In the genomic region with DNA sequence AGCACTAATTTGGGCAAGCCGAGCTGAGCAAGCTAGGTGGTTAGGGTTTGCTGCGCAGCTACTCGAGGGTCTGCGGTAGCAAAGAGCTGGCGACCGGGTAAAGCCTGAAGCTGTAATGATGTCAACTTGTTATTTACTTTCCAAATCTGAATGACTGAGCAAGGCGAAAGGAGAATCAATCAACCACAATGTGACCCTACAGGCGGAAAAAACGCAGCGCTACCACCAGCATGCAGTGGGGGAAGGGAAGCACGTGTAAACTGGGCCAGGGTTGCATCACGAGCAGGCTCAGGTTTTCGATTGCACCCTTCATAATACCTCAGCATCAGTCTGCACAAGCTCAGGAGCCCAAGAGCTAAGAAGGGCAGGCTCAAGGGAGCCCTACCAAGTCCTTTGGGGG, we compare ENCODE assay signal across 8 mouse cellular contexts. TPM values are rescaled to one million over a fixed set of nuclear protein-coding genes. Genes with fewer than 3 reads are reported as not detected.
DNase-seq lines count a peak whose midpoint lies in the region; ATAC-seq and TF ChIP-seq lines count a peak whose summit lies in the region.

No protein-coding gene starts in this region.

- peak overlapping the region; percentile 27; the same call in 1 of the 2 replicates for H3K4me2 ChIP-seq in lung, postnatal 0 days (replicated peaks; ENCODE audit: low read depth, low read length)

- H3K4me3 ChIP-seq in G1E (ENCODE audit: low read depth, low read length) = peak overlapping the region; percentile 60; the same call in 1 of the 2 replicates
- peak overlapping the region; percentile 69 for H3K4me3 ChIP-seq in hindbrain, embryonic 10.5 days
- H3K4me3 ChIP-seq in lung, postnatal 0 days (ENCODE audit: low read depth, low read length) = no peak overlapping the region

- H3K9me3 ChIP-seq in G1E (replicated peaks) = no peaks in the 10 kb centered on the region
- H3K9me3 ChIP-seq in hindbrain, embryonic 10.5 days = peaks cover 8% of the 10 kb centered on the region; the same call in 1 of the 2 replicates
- H3K9me3 ChIP-seq in lung, postnatal 0 days (ENCODE audit: low read length) = no peaks in the 10 kb centered on the region

- peak; percentile 95 for TF ChIP-seq EP300 in lung, postnatal 0 days (IDR thresholded peaks at IDR 0.05)

- no peaks in the 10 kb centered on the region for H3K27me3 ChIP-seq in G1E (ENCODE audit: insufficient read depth, low read length)
- no peaks in the 10 kb centered on the region for H3K27me3 ChIP-seq in hindbrain, embryonic 10.5 days (ENCODE audit: insufficient read depth, poor library complexity, severe bottlenecking)
- H3K27me3 ChIP-seq in lung, postnatal 0 days (replicated peaks; ENCODE audit: insufficient read depth, low read length) = no peaks in the 10 kb centered on the region

- peak; percentile 34 for DNase-seq in G1E (ENCODE audit: low spot score)
- peak; percentile 74 for DNase-seq in cerebellum, adult 8-10 months
- peak; percentile 84 for DNase-seq in hindbrain, embryonic 10.5 days (ENCODE audit: low spot score)
- peak; percentile 85 for DNase-seq in layer of hippocampus, adult 9-11 months
- DNase-seq in lung, postnatal 0 days (ENCODE audit: low spot score) = peak; percentile 95
- peak; percentile 54 for DNase-seq in ovary, postnatal 14 days (ENCODE audit: low spot score)
- peak; percentile 86 for DNase-seq in thymus, postnatal 14 days

- ATAC-seq in G1E (ENCODE audit: extremely low read depth, insufficient number of reproducible peaks, low FRiP score, poor library complexity, severe bottlenecking) = peak; percentile 56
- peak; percentile 67 for ATAC-seq in frontal cortex, adult (ENCODE audit: low TSS enrichment)
- peak; percentile 74 for ATAC-seq in lung, postnatal 0 days

- peak overlapping the region; percentile 97 for H3K27ac ChIP-seq in hindbrain, embryonic 10.5 days
- peak overlapping the region; percentile 94; the same call in 1 of the 2 replicates for H3K27ac ChIP-seq in lung, postnatal 0 days (ENCODE audit: low read length)

- H3K9ac ChIP-seq in lung, postnatal 0 days (replicated peaks; ENCODE audit: low read depth) = no peak overlapping the region

- H3K36me3 ChIP-seq in G1E (replicated peaks) = no peaks in the 10 kb centered on the region
- no peaks in the 10 kb centered on the region for H3K36me3 ChIP-seq in hindbrain, embryonic 10.5 days
- no peaks in the 10 kb centered on the region for H3K36me3 ChIP-seq in lung, postnatal 0 days (ENCODE audit: insufficient read depth, low read length)

- TF ChIP-seq CTCF in G1E (IDR thresholded peaks at IDR 0.05; ENCODE audit: low read depth, low read length) = no peak
- TF ChIP-seq CTCF in lung, postnatal 0 days (IDR thresholded peaks at IDR 0.05) = peak; percentile 31

- WGBS in hindbrain, embryonic 10.5 days = 18% methylated on average over 13 of the region's 13 CpGs
- WGBS in lung, postnatal 0 days = 16% methylated on average over 13 of the region's 13 CpGs

- H3K4me1 ChIP-seq in G1E (ENCODE audit: insufficient read depth, low read depth, low read length) = peaks cover 7% of the 10 kb centered on the region; the same call in 1 of the 2 replicates
- peaks cover 18% of the 10 kb centered on the region; the same call in 1 of the 2 replicates for H3K4me1 ChIP-seq in hindbrain, embryonic 10.5 days (replicated peaks)
- H3K4me1 ChIP-seq in lung, postnatal 0 days (ENCODE audit: insufficient read depth, low read depth, low read length) = no peaks in the 10 kb centered on the region

RNA-seq across cellular contexts. Expression of gene Tbl1x, which starts 1.7 kb away (rescaled TPM):
- total RNA-seq in G1E (2014; fragmentation: Nextera tagmentation) (141 and 160 TPM in 2 replicates), G1E (2017) (38.1 and 45.3 TPM in 2 replicates)
- 6.2 and 6.5 TPM in 2 replicates for polyA plus RNA-seq in G1E (2012)
- polyA plus RNA-seq in hindbrain, embryonic 10.5 days (2016; fragmentation: Nextera tagmentation; extraction: Ambion mirVana) = 46.4 and 65.0 TPM in 2 replicates
- polyA plus RNA-seq in lung, postnatal 0 days (2015; fragmentation: Nextera tagmentation; extraction: Ambion mirVana) = 37.9 and 45.2 TPM in 2 replicates

Comparison
In these comparisons a context has a peak if more than half of its experiments do, and no peak if none do; other contexts are left out.
1. DNase-seq: peak in every context shown above with its lines; median percentile 95 in lung, postnatal 0 days; 86 in thymus, postnatal 14 days; 85 in layer of hippocampus, adult 9-11 months; 84 in hindbrain, embryonic 10.5 days; 74 in cerebellum, adult 8-10 months; 54 in ovary, postnatal 14 days; 34 in G1E.